Mouse (Mus musculus): ENCODE results near the gene Tgfb3. TPM values are rescaled to one million over a fixed set of nuclear protein-coding genes. Genes with fewer than 3 reads are reported as not detected.

The Tgfb3 gene
- polyA plus RNA-seq, 1 experiment from 2014 or later, result 27.0 TPM

DNA sequence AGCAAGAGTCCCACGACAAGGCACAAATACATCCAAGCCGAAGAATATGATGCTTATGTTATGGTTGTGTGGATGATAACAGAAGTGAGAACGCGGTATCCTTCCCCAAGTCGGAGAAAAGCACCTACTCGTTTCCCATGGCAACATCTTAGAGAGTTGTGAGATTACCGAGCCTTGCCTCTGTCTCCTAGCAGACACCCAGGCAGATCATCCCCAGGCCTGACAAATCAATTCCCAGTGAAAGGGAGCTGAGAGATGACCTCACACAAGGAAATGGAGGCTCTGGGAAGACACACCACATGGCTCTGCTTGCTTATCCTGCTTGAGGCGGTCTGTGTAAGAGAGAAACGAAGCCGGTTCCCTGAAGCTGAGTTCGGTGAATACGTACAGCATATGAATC, 4.2 kb downstream of the Tgfb3 start:
- 90% methylated on average over 12 of the region's 12 CpGs for WGBS
- H3K4me3 ChIP-seq (ENCODE audit: low read length), result no peak overlapping the region
- H3K4me2 ChIP-seq (replicated peaks; ENCODE audit: low read depth, low read length), result no peak overlapping the region
- H3K4me1 ChIP-seq (ENCODE audit: insufficient read depth, low read length), result peaks cover 26% of the 10 kb centered on the region
- no peaks in the 10 kb centered on the region for H3K27me3 ChIP-seq (ENCODE audit: insufficient read depth, low read length)
- no peaks in the 10 kb centered on the region for H3K9me3 ChIP-seq (ENCODE audit: low read length)
- no peak overlapping the region for H3K27ac ChIP-seq (ENCODE audit: low read length)
- ATAC-seq (ENCODE audit: low FRiP score, low TSS enrichment), result no peak
- H3K9ac ChIP-seq (replicated peaks; ENCODE audit: low read length), result no peak overlapping the region
- 0 out of 2 replicates have a peak, but pooled peaks cover 2% of the 10 kb centered on the region for H3K36me3 ChIP-seq (ENCODE audit: insufficient read depth, low read length)

DNA sequence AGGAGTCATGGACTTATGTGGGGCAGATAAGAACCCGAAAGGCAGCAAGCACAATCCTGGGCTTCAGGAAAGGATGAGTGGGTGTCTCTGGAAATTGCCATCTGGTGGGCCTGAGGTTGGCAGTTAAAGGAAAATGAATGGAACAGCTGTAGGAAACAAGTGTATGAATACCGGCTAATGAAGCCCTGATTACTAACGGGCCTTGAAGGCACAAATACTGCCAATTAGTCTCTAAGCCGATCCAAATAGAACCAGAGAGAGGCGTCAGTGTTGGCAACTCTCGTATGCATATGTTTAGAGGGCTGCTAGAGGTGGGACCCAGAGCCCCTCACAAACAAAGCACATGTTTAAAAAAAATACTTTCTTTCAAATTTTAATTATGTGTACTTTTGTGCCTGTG, 7.4 kb downstream of the Tgfb3 start:
- WGBS, result 93% methylated on average over 6 of the region's 6 CpGs

DNA sequence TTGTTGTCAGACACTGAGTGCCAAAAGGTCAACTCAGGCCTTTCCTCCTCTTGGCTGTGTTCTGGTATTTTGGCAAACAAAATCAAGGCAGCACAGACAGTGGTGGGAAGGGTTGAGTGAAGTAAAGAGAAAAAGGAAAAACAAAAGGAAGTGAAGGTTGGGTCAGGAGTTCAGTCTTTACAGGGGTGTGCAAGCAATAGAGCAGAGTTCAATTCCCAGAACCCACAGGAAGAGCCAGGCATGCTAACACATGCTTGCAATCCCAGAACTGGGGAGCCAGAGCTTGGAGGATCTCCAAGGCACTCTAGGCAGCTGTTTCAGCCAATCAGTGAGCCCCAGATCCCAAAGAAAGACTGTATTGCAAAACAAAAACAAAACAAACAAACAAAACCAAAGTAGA, 14.0 kb downstream of the Tgfb3 start:
- Histone ChIP-seq H3K4me1 (ENCODE audit: insufficient read depth, low read length) (no peaks in the 10 kb centered on the region), H3K27ac (ENCODE audit: low read length) (no peak overlapping the region), H3K9me3 (ENCODE audit: low read length) (no peaks in the 10 kb centered on the region), H3K4me2 (replicated peaks; ENCODE audit: low read depth, low read length) (no peak overlapping the region), H3K9ac (replicated peaks; ENCODE audit: low read length) (no peak overlapping the region), H3K27me3 (ENCODE audit: insufficient read depth, low read length) (no peaks in the 10 kb centered on the region), H3K4me3 (ENCODE audit: low read length) (no peak overlapping the region), H3K36me3 (ENCODE audit: insufficient read depth, low read length) (peaks cover 6% of the 10 kb centered on the region; the same call in 1 of the 2 replicates)
- no peak for ATAC-seq (ENCODE audit: low FRiP score, low TSS enrichment)

More for the DNA sequence above, 7.4 kb downstream of the Tgfb3 start:
- H3K4me2 ChIP-seq (replicated peaks; ENCODE audit: low read depth, low read length), result no peak overlapping the region
- ATAC-seq (ENCODE audit: low FRiP score, low TSS enrichment), result no peak
- no peaks in the 10 kb centered on the region for H3K27me3 ChIP-seq (ENCODE audit: insufficient read depth, low read length)
- H3K27ac ChIP-seq (ENCODE audit: low read length), result no peak overlapping the region
- H3K4me1 ChIP-seq (ENCODE audit: insufficient read depth, low read length), result peaks cover 5% of the 10 kb centered on the region
- H3K9ac ChIP-seq (replicated peaks; ENCODE audit: low read length), result no peak overlapping the region
- no peak overlapping the region for H3K4me3 ChIP-seq (ENCODE audit: low read length)
- H3K36me3 ChIP-seq (ENCODE audit: insufficient read depth, low read length), result 0 out of 2 replicates have a peak, but pooled peaks cover 2% of the 10 kb centered on the region
- H3K9me3 ChIP-seq (ENCODE audit: low read length), result no peaks in the 10 kb centered on the region

DNA sequence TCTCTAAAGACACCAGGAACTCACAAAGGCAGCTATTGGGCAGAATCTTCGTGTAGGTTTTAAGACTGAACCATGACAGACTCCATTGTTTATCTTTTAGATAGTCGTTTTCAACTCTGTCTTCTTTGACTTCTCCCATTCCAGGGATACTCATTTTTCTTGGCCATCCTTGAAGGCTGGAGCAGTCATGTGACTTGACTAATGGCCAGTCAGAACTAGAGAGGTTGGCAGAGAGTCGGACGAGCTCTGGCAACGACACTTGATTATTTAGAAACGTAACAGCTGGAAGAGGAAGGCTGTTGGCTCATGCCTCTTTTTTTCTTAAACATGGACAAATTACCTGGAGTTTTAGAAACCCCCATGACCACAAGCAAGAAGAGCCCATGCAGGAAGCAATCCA, 19.5 kb downstream of the Tgfb3 start:
- no peak for ATAC-seq (ENCODE audit: low FRiP score, low TSS enrichment)
- peaks cover 2% of the 10 kb centered on the region for H3K36me3 ChIP-seq (ENCODE audit: insufficient read depth, low read length)
- H3K4me3 ChIP-seq (ENCODE audit: low read length), result no peak overlapping the region
- H3K27ac ChIP-seq (ENCODE audit: low read length), result no peak overlapping the region
- no peaks in the 10 kb centered on the region for H3K9me3 ChIP-seq (ENCODE audit: low read length)
- no peaks in the 10 kb centered on the region for H3K4me1 ChIP-seq (ENCODE audit: insufficient read depth, low read length)
- H3K9ac ChIP-seq (replicated peaks; ENCODE audit: low read length), result no peak overlapping the region
- 78% methylated on average over 6 of the region's 6 CpGs for WGBS
- H3K27me3 ChIP-seq (ENCODE audit: insufficient read depth, low read length), result no peaks in the 10 kb centered on the region
- H3K4me2 ChIP-seq (replicated peaks; ENCODE audit: low read depth, low read length), result no peak overlapping the region

DNA sequence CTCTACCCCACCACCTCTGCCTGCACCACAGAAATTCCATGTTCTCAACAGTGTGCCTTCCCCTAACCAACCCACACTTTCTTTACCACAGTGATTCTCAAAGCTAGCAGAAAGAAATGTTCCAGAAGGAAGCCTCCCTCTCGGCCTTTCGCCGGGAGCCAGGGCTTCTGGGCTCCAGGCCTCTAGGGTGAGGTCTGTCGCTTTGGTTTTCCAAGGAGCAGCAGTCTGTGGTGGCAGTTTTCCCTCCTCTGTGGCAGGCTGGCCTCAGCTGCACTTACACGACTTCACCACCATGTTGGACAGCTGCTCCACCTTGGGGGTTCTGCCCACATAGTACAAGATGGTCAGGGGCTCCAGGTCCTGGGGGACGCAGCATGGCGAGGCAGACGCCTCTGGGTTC, 21.3 kb downstream of the Tgfb3 start:
- 85% methylated on average over 8 of the region's 8 CpGs for WGBS
- H3K4me3 ChIP-seq (ENCODE audit: low read length), result no peak overlapping the region
- no peak for ATAC-seq (ENCODE audit: low FRiP score, low TSS enrichment)

DNA sequence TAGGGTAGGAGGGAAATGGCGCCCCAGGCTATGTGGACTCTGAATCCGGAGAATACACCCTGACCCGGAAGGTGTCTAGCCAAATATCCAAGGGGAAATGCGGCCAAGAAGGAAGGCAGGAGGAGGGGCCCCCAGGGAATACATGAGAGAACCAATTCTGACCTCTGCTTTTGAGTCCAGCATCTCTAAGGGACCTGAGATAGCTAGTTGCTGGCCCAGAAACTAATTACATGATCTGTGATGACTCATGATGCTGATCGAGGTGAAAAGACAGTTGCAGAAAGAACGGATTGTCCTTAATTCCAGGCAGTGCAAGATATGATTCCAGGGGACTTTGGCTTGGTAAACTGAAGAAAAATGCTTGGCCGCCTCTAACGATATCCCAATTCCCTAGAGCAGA, 21.9 kb downstream of the Tgfb3 start:
- Histone ChIP-seq H3K4me1 (ENCODE audit: insufficient read depth, low read length) (no peaks in the 10 kb centered on the region), H3K9me3 (ENCODE audit: low read length) (no peaks in the 10 kb centered on the region), H3K4me2 (replicated peaks; ENCODE audit: low read depth, low read length) (no peak overlapping the region), H3K27me3 (ENCODE audit: insufficient read depth, low read length) (no peaks in the 10 kb centered on the region), H3K36me3 (ENCODE audit: insufficient read depth, low read length) (peaks cover 2% of the 10 kb centered on the region), H3K27ac (ENCODE audit: low read length) (no peak overlapping the region), H3K9ac (replicated peaks; ENCODE audit: low read length) (no peak overlapping the region), H3K4me3 (ENCODE audit: low read length) (no peak overlapping the region)
- no peak for ATAC-seq (ENCODE audit: low FRiP score, low TSS enrichment)
- WGBS, result 85% methylated on average over 8 of the region's 8 CpGs

More for the DNA sequence above, 21.3 kb downstream of the Tgfb3 start:
- Histone ChIP-seq H3K27ac (ENCODE audit: low read length) (no peak overlapping the region), H3K4me2 (replicated peaks; ENCODE audit: low read depth, low read length) (no peak overlapping the region), H3K4me1 (ENCODE audit: insufficient read depth, low read length) (no peaks in the 10 kb centered on the region), H3K27me3 (ENCODE audit: insufficient read depth, low read length) (no peaks in the 10 kb centered on the region), H3K36me3 (ENCODE audit: insufficient read depth, low read length) (peaks cover 2% of the 10 kb centered on the region), H3K9ac (replicated peaks; ENCODE audit: low read length) (no peak overlapping the region), H3K9me3 (ENCODE audit: low read length) (no peaks in the 10 kb centered on the region)

DNA sequence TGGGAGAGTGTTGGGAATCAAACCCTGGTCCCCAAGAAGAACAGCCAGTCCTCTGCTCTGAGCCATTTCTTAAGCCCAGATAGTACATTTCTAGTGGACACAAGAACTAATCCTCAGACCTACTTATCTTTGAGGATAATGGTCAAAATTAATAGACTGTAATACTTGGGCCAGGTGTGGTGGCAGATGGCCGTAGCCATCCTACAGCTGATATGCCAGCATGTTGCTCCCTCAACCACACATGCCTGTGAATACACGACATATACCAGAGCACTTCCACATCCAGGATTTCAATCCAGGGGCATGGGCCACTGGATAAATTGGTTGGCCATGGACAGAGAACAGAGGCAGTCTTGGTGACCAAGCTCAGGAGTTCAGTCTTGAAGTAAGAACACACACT, 23.5 kb downstream of the Tgfb3 start:
- no peaks in the 10 kb centered on the region for H3K27me3 ChIP-seq (ENCODE audit: insufficient read depth, low read length)
- no peak overlapping the region for H3K27ac ChIP-seq (ENCODE audit: low read length)
- ATAC-seq (ENCODE audit: low FRiP score, low TSS enrichment), result no peak
- H3K9ac ChIP-seq (replicated peaks; ENCODE audit: low read length), result no peak overlapping the region
- 94% methylated on average over 2 of the region's 2 CpGs for WGBS
- no peak overlapping the region for H3K4me3 ChIP-seq (ENCODE audit: low read length)
- H3K4me1 ChIP-seq (ENCODE audit: insufficient read depth, low read length), result no peaks in the 10 kb centered on the region
- H3K4me2 ChIP-seq (replicated peaks; ENCODE audit: low read depth, low read length), result no peak overlapping the region
- peaks cover 2% of the 10 kb centered on the region for H3K36me3 ChIP-seq (ENCODE audit: insufficient read depth, low read length)
- H3K9me3 ChIP-seq (ENCODE audit: low read length), result no peaks in the 10 kb centered on the region

DNA sequence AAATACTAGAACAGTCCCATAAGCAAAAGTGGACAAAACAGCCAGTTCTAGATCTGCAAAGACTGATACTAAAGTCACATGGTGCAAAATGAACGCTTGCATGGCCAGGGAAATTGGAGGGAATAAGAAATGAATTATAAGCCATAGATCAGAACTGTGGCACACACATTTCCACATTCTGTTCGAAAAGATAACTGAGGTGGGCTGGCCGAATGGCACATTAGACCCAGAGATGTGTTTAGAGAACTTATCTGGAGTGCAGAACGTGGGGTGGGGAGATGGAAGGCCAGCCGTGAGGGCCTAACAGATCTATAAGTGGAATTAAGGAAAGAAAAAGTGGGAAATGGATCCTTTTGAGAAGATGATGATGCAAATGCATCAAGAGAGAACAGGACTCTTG, 27.4 kb downstream of the Tgfb3 start:
- no peak for ATAC-seq (ENCODE audit: low FRiP score, low TSS enrichment)
- Histone ChIP-seq H3K4me3 (ENCODE audit: low read length) (no peak overlapping the region), H3K4me2 (replicated peaks; ENCODE audit: low read depth, low read length) (no peak overlapping the region), H3K4me1 (ENCODE audit: insufficient read depth, low read length) (peaks cover 5% of the 10 kb centered on the region; the same call in 1 of the 2 replicates), H3K27me3 (ENCODE audit: insufficient read depth, low read length) (no peaks in the 10 kb centered on the region), H3K9me3 (ENCODE audit: low read length) (no peaks in the 10 kb centered on the region), H3K9ac (replicated peaks; ENCODE audit: low read length) (no peak overlapping the region), H3K36me3 (ENCODE audit: insufficient read depth, low read length) (no peaks in the 10 kb centered on the region), H3K27ac (ENCODE audit: low read length) (no peak overlapping the region)
- WGBS, result 87% methylated on average over 5 of the region's 5 CpGs

DNA sequence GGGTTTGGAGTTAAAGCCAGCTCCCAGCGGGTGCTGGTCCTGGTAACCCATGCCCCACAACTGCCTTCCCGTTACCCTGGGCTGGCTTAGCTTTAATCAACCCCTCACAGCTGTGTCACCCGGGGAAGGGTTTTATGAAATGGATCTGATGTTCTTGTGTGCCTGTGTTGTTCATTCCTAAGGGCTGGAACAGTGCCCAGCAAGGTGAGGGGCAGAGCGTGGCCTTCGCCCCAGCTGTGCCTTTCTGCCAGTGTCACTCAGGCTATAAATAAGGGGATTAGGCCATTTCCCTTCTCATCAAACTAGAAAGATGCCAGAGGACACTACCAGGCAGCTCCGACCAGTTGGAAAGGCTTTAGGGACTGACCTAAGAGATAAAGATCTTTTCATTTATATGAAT, 29.0 kb downstream of the Tgfb3 start:
- no peak overlapping the region for H3K4me2 ChIP-seq (replicated peaks; ENCODE audit: low read depth, low read length)
- no peaks in the 10 kb centered on the region for H3K27me3 ChIP-seq (ENCODE audit: insufficient read depth, low read length)
- 69% methylated on average over 6 of the region's 6 CpGs for whole genome bisulfite sequencing
- no peak overlapping the region for H3K27ac ChIP-seq (ENCODE audit: low read length)
- no peaks in the 10 kb centered on the region for H3K9me3 ChIP-seq (ENCODE audit: low read length)
- no peak overlapping the region for H3K4me3 ChIP-seq (ENCODE audit: low read length)
- H3K9ac ChIP-seq (replicated peaks; ENCODE audit: low read length), result no peak overlapping the region
- no peak for ATAC-seq (ENCODE audit: low FRiP score, low TSS enrichment)
- peaks cover 5% of the 10 kb centered on the region; the same call in 1 of the 2 replicates for H3K4me1 ChIP-seq (ENCODE audit: insufficient read depth, low read length)
- H3K36me3 ChIP-seq (ENCODE audit: insufficient read depth, low read length), result no peaks in the 10 kb centered on the region

DNA sequence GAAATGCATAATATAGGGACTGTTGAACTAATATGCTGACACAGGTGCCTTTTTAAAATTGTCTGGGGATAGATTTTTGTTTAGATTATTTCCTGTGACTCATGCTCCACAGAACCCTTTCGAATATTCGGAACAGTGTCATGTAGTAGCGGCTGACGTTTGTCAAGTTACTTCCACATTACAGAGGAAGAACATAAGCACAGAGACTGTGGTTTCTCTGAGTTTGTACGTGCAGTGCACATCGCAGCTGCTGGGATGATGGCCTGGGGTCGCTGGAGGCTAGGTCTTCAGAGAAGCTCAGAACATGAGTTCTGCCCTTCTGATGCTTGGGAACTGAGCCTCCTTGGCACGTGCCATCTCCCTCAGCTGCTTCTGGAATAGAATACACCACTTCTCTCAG, 31.5 kb downstream of the Tgfb3 start:
- Histone ChIP-seq H3K4me2 (replicated peaks; ENCODE audit: low read depth, low read length) (no peak overlapping the region), H3K27me3 (ENCODE audit: insufficient read depth, low read length) (no peaks in the 10 kb centered on the region), H3K4me3 (ENCODE audit: low read length) (no peak overlapping the region), H3K9ac (replicated peaks; ENCODE audit: low read length) (no peak overlapping the region), H3K36me3 (ENCODE audit: insufficient read depth, low read length) (peaks cover 3% of the 10 kb centered on the region), H3K4me1 (ENCODE audit: insufficient read depth, low read length) (peaks cover 5% of the 10 kb centered on the region; the same call in 1 of the 2 replicates), H3K9me3 (ENCODE audit: low read length) (peaks cover 9% of the 10 kb centered on the region; the same call in 1 of the 2 replicates), H3K27ac (ENCODE audit: low read length) (no peak overlapping the region)
- no peak for ATAC-seq (ENCODE audit: low FRiP score, low TSS enrichment)
- 77% methylated on average over 8 of the region's 8 CpGs for WGBS

Measured in kidney, embryonic 16.5 days (tissue).